Mouse (Mus musculus) hindbrain, postnatal 0 days (tissue): Measurements from ENCODE around the gene Lat2. TPM values are rescaled to one million over a fixed set of nuclear protein-coding genes. Genes with fewer than 3 reads are reported as not detected.
"Not testable (repeated sequence)": the region's sequence is repeated elsewhere in the genome, so short reads cannot be mapped to it uniquely, and the experiment has no call there.

Experiments used
- ATAC-seq: fragments of 200-750 bp; cut with Nextera tagmentation; 2 replicates; pipeline ENCODE4 v1.8.0; 2017; ENCODE audit warnings: mild to moderate bottlenecking, moderate TSS enrichment, moderate library complexity
- DNase-seq: peaks from one replicate; pipeline ENCODE4 v3.0.0-alpha.2; 2015; ENCODE audit warnings: low spot score
- H3K27ac ChIP-seq: fragments of 300-500 bp; sonication (generic); 2 replicates; pipeline ENCODE4 v1.5.1; 2014; ENCODE audit warnings: mild to moderate bottlenecking
- H3K27me3 ChIP-seq: fragments of 300-500 bp; sonication (generic); 2 replicates; pipeline ENCODE4 v1.6.1; 2014; ENCODE audit warnings: low read length, mixed read lengths; ENCODE audit not compliant: insufficient read depth
- H3K36me3 ChIP-seq: fragments of 300-500 bp; sonication (generic); 2 replicates; pipeline ENCODE4 v1.6.1; 2014; ENCODE audit warnings: low read length, mixed read lengths; ENCODE audit not compliant: insufficient read depth
- H3K4me1 ChIP-seq: fragments of 300-500 bp; sonication (generic); 2 replicates; pipeline ENCODE4 v1.6.1; 2014; ENCODE audit warnings: antibody characterized with exemption, low read length, mixed read lengths; ENCODE audit not compliant: insufficient read depth
- H3K4me2 ChIP-seq: fragments of 300-500 bp; sonication (generic); 2 replicates; pipeline ENCODE4 v1.6.1; 2014; ENCODE audit warnings: low read depth, mild to moderate bottlenecking, low read length, moderate library complexity, mixed read lengths
- H3K4me3 ChIP-seq: fragments of 300-500 bp; sonication (generic); 2 replicates; pipeline ENCODE4 v1.5.1; 2014; ENCODE audit warnings: low read length
- H3K9ac ChIP-seq: fragments of 300-500 bp; sonication (generic); replicated peaks from 2 replicates; pipeline ENCODE4 v1.6.1; 2014; ENCODE audit warnings: mild to moderate bottlenecking, low read length, moderate library complexity, mixed read lengths
- H3K9me3 ChIP-seq: fragments of 300-500 bp; sonication (generic); 2 replicates; pipeline ENCODE4 v1.6.1; 2016; ENCODE audit warnings: low read length, mixed read lengths
- CTCF ChIP-seq: IDR thresholded peaks from 2 replicates; pipeline ENCODE4 v1.5.1; 2016; ENCODE audit warnings: antibody characterized with exemption, control low read depth, low read depth
- WGBS: fragments of 180-500 bp; shearing (Covaris S2); extraction: QIAGEN DNeasy Blood & Tissue Kit; methylation state at CpG from one replicate; pipeline ENCODE4 v1.1.7; 2014; 5-methylcytosine and 5-hydroxymethylcytosine counted together
- polyA plus RNA-seq: library from polyadenylated mRNA; unstranded; fragments of >200 nt; fragmentation: Nextera tagmentation; extraction: Ambion mirVana; gene quantifications from 2 replicates; pipeline ENCODE4 v1.2.1, GENCODE M21; 2015
- total RNA-seq: library from RNA; depleted of rRNA; stranded (reverse); fragments of >200 nt; gene quantifications from 2 replicates; pipeline ENCODE4 v1.2.3, GENCODE M21; 2014; rRNA removed

The Lat2 gene
- 0.93 and 2.8 TPM in 2 replicates for total RNA-seq
- 1.6 and 4.8 TPM in 2 replicates for polyA plus RNA-seq

DNA sequence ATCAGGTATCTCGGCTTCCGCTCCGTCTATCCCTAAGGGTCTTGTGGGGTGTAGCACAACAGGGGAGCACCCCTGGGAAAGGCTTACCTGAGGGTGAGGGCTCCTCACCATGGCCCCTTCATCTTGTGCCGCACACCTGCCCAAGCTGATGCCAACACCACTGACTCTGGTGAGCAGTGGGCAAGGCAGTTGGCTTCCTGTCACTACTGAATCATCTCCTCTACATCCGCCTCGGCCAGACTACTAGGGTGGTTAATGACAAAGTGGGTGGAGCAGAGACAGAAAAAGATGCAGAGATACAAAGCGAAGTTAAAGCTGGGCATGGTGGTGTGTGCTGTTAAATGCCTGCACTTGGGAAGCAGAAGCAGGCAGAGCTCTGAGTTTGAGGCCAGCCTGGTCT, at the start of gene Lat2:
Lat2 (minus strand) TSS at position 224 of the 400 bp plus-strand sequence.
- no peak within 1 kb of the TSS for H3K4me3 ChIP-seq
- peaks cover 12% of the 10 kb centered on the region for H3K36me3 ChIP-seq
- WGBS, result 86% methylated on average over 7 of the region's 7 CpGs
- no peak for ATAC-seq
- H3K4me2 ChIP-seq, result no peak within 1 kb of the TSS
- H3K27ac ChIP-seq, result no peak within 1 kb of the TSS
- no peaks in the 10 kb centered on the region for H3K27me3 ChIP-seq
- no peak for TF ChIP-seq CTCF
- no peak for DNase-seq
- H3K9ac ChIP-seq, result no peak within 1 kb of the TSS
- H3K4me1 ChIP-seq, result no peaks in the 10 kb centered on the region
- no peaks in the 10 kb centered on the region for H3K9me3 ChIP-seq

DNA sequence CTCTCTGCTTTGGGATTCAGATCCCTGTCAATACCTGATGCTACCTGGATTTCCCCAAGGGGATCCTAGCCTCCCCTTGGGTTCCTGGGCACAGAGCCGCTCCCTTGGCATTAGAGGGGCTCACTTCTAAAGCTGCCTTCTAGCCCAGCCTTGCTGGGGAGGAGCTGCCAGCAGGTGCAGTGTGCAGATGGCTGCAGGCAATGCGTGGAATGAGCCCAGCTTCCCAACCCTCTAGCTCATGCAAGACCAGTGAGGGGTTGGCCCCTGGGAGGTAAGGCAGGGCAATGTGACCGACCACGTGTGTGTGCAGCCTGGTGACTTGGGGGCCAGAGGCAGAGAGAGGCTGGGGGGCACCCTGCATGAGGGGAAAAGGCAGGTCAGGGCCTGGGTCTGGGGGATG, 41.9 kb upstream of the Lat2 start:
- DNase-seq (no peak), ATAC-seq (no peak)
- Histone ChIP-seq H3K27me3 (no peaks in the 10 kb centered on the region), H3K4me2 (no peak overlapping the region), H3K9me3 (no peaks in the 10 kb centered on the region), H3K4me3 (no peak overlapping the region), H3K36me3 (peaks cover 30% of the 10 kb centered on the region), H3K27ac (peak overlapping the region; percentile 15; the same call in 1 of the 2 replicates), H3K9ac (no peak overlapping the region), H3K4me1 (no peaks in the 10 kb centered on the region)
- 67% methylated on average over 4 of the region's 4 CpGs for WGBS
- no peak for TF ChIP-seq CTCF

DNA sequence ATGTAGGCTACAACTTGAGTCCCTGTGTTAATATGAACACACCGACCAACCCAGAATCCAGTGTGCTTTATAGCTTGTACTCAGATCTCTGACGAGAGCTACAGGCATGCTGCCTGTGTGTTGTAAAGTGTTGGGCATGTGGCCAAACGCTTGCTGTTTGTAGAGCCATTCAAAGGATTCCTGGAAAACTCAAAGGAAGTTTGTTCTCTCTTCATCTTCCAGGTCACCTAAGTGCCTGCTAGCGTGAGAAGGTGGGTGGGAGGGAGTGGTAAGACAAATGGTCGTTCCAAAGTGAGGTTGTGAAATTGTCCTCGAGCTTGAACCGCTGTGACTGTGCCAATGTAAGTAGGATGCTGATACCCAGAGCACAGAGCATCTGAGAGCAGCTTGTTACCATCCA, 37.2 kb upstream of the Lat2 start:
- Histone ChIP-seq H3K4me2 (no peak overlapping the region), H3K27ac (no peak overlapping the region), H3K4me3 (no peak overlapping the region), H3K4me1 (no peaks in the 10 kb centered on the region), H3K36me3 (peaks cover 7% of the 10 kb centered on the region; the same call in 1 of the 2 replicates), H3K9ac (no peak overlapping the region), H3K9me3 (no peaks in the 10 kb centered on the region), H3K27me3 (no peaks in the 10 kb centered on the region)
- 46% methylated on average over 7 of the region's 7 CpGs for WGBS
- ATAC-seq, result no peak
- peak; percentile 26 for DNase-seq
- no peak for TF ChIP-seq CTCF

DNA sequence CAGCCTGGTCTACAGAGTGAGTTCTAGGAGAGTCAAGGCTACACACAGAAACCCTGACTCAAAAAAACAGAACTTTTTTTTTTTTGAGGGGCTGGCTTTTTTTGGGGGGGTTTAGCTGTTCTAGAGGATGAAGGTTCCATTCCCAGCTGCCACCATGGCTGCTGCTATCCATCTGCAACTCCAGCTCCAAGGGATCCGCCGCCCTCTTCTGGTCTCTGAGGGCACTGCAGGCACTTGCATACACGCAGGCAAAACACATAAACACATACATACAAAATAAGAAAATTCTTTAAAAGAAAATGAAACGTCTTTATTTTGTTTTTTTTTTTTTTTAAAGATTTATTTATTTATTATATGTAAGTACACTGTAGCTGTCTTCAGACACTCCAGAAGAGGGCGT, 36.1 kb upstream of the Lat2 start:
- Histone ChIP-seq H3K4me2 (no peak overlapping the region), H3K36me3 (no peaks in the 10 kb centered on the region), H3K27ac (no peak overlapping the region), H3K9me3 (no peaks in the 10 kb centered on the region), H3K27me3 (no peaks in the 10 kb centered on the region), H3K4me3 (no peak overlapping the region), H3K9ac (no peak overlapping the region), H3K4me1 (no peaks in the 10 kb centered on the region)
- 51% methylated on average over 4 of the region's 5 CpGs for WGBS
- peak; percentile 63 for TF ChIP-seq CTCF
- ATAC-seq, result no peak
- DNase-seq, result peak; percentile 53

DNA sequence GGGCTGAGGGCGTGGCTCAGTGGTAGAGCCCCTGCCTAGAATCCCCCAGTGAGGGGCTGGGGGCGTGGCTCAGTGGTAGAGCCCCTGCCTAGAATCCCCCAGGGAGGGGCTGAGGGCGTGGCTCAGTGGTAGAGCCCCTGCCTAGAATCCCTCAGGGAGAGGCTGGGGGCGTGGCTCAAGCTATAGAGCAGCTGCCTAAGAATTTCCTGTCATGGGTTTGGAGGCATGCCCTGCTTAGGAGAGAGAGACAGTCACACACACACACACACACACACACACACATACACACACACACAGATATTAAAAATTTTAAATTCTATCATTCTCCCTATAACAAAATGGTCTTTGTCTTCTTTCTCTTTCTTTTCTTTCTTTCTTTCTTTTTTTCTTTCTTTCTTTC, 34.2 kb upstream of the Lat2 start:
- not testable (repeated sequence) for H3K27me3 ChIP-seq, H3K4me1 ChIP-seq, H3K9ac ChIP-seq, H3K9me3 ChIP-seq, H3K4me3 ChIP-seq, H3K4me2 ChIP-seq, DNase-seq, ATAC-seq, H3K36me3 ChIP-seq, H3K27ac ChIP-seq
- WGBS, result 86% methylated on average over 1 of the region's 4 CpGs

DNA sequence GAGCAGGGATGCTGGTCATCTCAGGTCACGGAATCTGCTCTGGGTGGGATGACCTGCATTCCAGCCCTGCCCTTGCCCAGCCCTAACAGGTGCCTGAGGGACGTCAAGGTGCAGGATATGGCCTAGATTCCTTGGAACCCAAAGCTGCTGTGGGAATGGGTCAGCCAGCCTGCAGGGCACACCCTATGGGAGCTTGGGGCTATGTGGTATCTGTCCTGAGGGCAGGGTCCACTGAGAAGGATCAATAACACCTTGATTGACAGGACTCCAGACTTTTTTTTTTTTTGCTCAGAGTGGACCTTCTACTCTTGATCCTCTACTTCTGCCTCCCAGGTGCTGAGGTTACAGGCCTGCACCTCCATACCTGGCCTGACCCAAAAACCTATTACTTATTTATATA, 32.6 kb upstream of the Lat2 start:
- no peak for ATAC-seq
- 83% methylated on average over 2 of the region's 2 CpGs for WGBS

DNA sequence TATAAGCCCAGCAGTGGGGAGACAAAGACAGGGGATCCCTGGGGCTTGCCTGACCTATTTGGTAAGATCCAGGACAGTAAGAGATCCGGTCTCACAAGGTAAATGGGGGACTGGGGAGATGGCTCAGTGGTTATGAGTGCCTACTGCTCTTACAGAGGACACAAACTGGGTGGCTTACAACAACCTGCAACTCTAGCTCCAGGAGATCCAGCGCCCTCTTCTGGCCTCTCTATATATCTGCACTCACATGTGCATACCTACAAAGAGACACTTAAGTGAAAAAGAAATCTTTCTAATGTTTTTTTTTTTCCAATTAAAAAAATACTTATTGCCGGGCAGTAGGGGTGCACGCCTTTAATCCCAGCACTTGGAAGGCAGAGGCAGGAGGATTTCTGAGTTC, 31.6 kb upstream of the Lat2 start:
- no peaks in the 10 kb centered on the region for H3K9me3 ChIP-seq
- H3K27ac ChIP-seq, result no peak overlapping the region
- H3K9ac ChIP-seq, result no peak overlapping the region

More for the DNA sequence above, 32.6 kb upstream of the Lat2 start:
- DNase-seq, result no peak
- Histone ChIP-seq H3K4me2 (no peak overlapping the region), H3K9ac (no peak overlapping the region), H3K27me3 (no peaks in the 10 kb centered on the region), H3K27ac (no peak overlapping the region), H3K4me3 (no peak overlapping the region), H3K4me1 (no peaks in the 10 kb centered on the region), H3K36me3 (no peaks in the 10 kb centered on the region), H3K9me3 (no peaks in the 10 kb centered on the region)
- no peak for TF ChIP-seq CTCF

More for the DNA sequence above, 31.6 kb upstream of the Lat2 start:
- 73% methylated on average over 4 of the region's 4 CpGs for WGBS
- Histone ChIP-seq H3K4me1 (no peaks in the 10 kb centered on the region), H3K4me2 (no peak overlapping the region), H3K4me3 (no peak overlapping the region), H3K36me3 (no peaks in the 10 kb centered on the region), H3K27me3 (no peaks in the 10 kb centered on the region)
- ATAC-seq (no peak), DNase-seq (no peak)
- no peak for TF ChIP-seq CTCF
